Mouse (Mus musculus) heart, embryonic 13.5 days (tissue): Measurements from ENCODE around the gene Ttc30a2. TPM values are rescaled to one million over a fixed set of nuclear protein-coding genes. Genes with fewer than 3 reads are reported as not detected.
"Not testable (repeated sequence)": the region's sequence is repeated elsewhere in the genome, so short reads cannot be mapped to it uniquely, and the experiment has no call there.

ENCODE experiments used
- ATAC-seq: fragments of 200-750 bp; cut with Nextera tagmentation; 2 replicates; pipeline ENCODE4 v1.8.0; 2017; ENCODE audit warnings: moderate TSS enrichment; ENCODE audit not compliant: insufficient number of reproducible peaks, low FRiP score, low TSS enrichment; ENCODE audit errors: extremely low read depth
- H3K27ac ChIP-seq: fragments of 300-500 bp; sonication (generic); replicated peaks from 2 replicates; pipeline ENCODE4 v1.5.1; 2015; ENCODE audit warnings: moderate library complexity, mild to moderate bottlenecking, inconsistent platforms
- H3K27me3 ChIP-seq: fragments of 300-500 bp; sonication (generic); replicated peaks from 2 replicates; pipeline ENCODE4 v1.6.1; 2015; ENCODE audit warnings: mild to moderate bottlenecking, inconsistent platforms
- H3K36me3 ChIP-seq: fragments of 300-500 bp; sonication (generic); 2 replicates; pipeline ENCODE4 v1.6.1; 2015; ENCODE audit warnings: mild to moderate bottlenecking, inconsistent platforms
- H3K4me1 ChIP-seq: fragments of 300-500 bp; sonication (generic); 2 replicates; pipeline ENCODE4 v1.6.1; 2015; ENCODE audit warnings: inconsistent platforms
- H3K4me2 ChIP-seq: fragments of 300-500 bp; sonication (generic); 2 replicates; pipeline ENCODE4 v1.6.1; 2015; ENCODE audit warnings: inconsistent platforms, mild to moderate bottlenecking, moderate library complexity
- H3K4me3 ChIP-seq: fragments of 300-500 bp; sonication (generic); 2 replicates; pipeline ENCODE4 v1.5.1; 2015; ENCODE audit warnings: moderate library complexity, mild to moderate bottlenecking, inconsistent platforms
- H3K9ac ChIP-seq: fragments of 300-500 bp; sonication (generic); 2 replicates; pipeline ENCODE4 v1.6.1; 2015; ENCODE audit warnings: inconsistent platforms, mild to moderate bottlenecking, moderate library complexity
- H3K9me3 ChIP-seq: fragments of 300-500 bp; sonication (generic); 2 replicates; pipeline ENCODE4 v1.6.1; 2016; ENCODE audit warnings: inconsistent platforms
- WGBS: fragments of 180-500 bp; shearing (Covaris S2); methylation state at CpG from one replicate; pipeline ENCODE4 v1.1.7; 2015; ENCODE audit warnings: mixed read lengths; 5-methylcytosine and 5-hydroxymethylcytosine counted together
- polyA plus RNA-seq: library from polyadenylated mRNA; unstranded; fragments of >200 nt; fragmentation: Nextera tagmentation; extraction: Ambion mirVana; gene quantifications from 2 replicates; pipeline ENCODE4 v1.2.1, GENCODE M21; 2015

Gene Ttc30a2
- polyA plus RNA-seq, 1 experiment from 2014 or later = 1.2 TPM

GRCm38 (mm10) chr2:75991581-75992205 lies 13.7 kb upstream of the Ttc30a2 start:
- H3K36me3 ChIP-seq = no peaks in the 10 kb centered on the region
- ATAC-seq = no peak
- no peaks in the 10 kb centered on the region for H3K9me3 ChIP-seq
- H3K4me3 ChIP-seq = no peak overlapping the region
- 17% methylated on average over 6 of the region's 6 CpGs for WGBS
- H3K27ac ChIP-seq = peak overlapping the region; percentile 1
- no peaks in the 10 kb centered on the region for H3K27me3 ChIP-seq
- no peak overlapping the region; the same call in 1 of the 2 replicates for H3K4me2 ChIP-seq
- H3K9ac ChIP-seq = no peak overlapping the region
- H3K4me1 ChIP-seq = peaks cover 34% of the 10 kb centered on the region

GRCm38 (mm10) chr2:75990885-75991539 lies 13.0 kb upstream of the Ttc30a2 start:
- peaks cover 34% of the 10 kb centered on the region for H3K4me1 ChIP-seq
- H3K36me3 ChIP-seq = no peaks in the 10 kb centered on the region
- no peak overlapping the region for H3K9ac ChIP-seq
- H3K27ac ChIP-seq = peak overlapping the region; percentile 1
- peak overlapping the region; percentile 11; the same call in 1 of the 2 replicates for H3K4me3 ChIP-seq
- H3K4me2 ChIP-seq = peak overlapping the region; percentile 46
- no peaks in the 10 kb centered on the region for H3K27me3 ChIP-seq
- no peak for ATAC-seq
- 40% methylated on average over 13 of the region's 13 CpGs for WGBS
- no peaks in the 10 kb centered on the region for H3K9me3 ChIP-seq

DNA sequence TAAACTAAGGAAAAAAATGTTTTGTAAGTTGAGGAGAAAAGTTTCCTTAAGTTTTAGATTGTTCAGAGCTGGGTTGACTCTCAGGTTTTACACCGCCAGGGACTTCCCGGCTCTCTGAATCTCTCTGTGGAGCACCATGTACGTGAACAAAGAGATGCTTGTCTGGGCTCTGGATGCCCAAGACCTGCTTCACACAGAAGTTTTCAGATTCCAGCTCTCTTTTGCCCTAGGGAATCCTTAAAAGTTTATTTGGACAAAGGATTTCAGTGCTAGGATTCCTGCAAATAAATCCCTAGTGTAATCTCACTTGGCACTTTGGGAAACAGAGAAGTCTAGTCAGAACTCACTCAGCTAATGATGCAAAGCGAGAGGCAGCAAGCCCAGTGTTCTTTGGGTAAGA lies 11.7 kb upstream of the Ttc30a2 start:
- WGBS = 56% methylated on average over 4 of the region's 4 CpGs
- Histone ChIP-seq H3K4me2 (no peak overlapping the region), H3K27me3 (no peaks in the 10 kb centered on the region), H3K36me3 (no peaks in the 10 kb centered on the region), H3K4me3 (no peak overlapping the region), H3K27ac (no peak overlapping the region), H3K4me1 (peaks cover 34% of the 10 kb centered on the region), H3K9ac (no peak overlapping the region), H3K9me3 (no peaks in the 10 kb centered on the region)
- ATAC-seq = no peak

DNA sequence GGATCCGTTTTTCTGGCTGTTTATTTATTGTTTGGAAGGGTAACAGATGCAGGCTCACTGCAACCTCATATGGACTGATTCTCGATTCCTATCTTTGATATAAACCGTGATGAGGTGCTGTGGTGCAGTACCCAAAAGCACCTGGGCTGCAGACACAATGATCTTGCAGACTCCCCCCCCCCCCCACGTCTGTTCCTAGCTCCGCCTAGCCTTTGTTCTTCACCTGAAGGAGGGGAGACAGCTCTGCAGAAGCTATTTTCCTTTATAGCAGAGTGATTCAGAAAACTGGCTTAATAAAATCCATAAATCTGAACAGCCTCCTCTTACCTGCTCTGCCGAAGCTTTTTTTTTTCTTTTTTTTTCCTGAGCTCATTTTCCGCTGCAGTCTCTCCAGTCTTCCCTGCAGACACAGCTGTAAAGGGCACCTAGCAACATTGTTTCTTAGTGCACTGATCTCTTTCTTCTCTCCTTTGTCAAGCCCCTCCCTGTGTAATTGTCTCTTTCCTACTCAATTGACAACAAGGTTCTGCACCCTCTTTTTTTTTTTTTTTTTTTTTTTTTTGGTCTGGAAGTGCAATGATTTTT lies 10.9 kb upstream of the Ttc30a2 start:
- H3K4me2 ChIP-seq = no peak overlapping the region
- peaks cover 34% of the 10 kb centered on the region for H3K4me1 ChIP-seq
- no peaks in the 10 kb centered on the region for H3K27me3 ChIP-seq
- H3K4me3 ChIP-seq = no peak overlapping the region
- H3K9me3 ChIP-seq = no peaks in the 10 kb centered on the region
- H3K9ac ChIP-seq = no peak overlapping the region
- H3K27ac ChIP-seq = no peak overlapping the region
- no peaks in the 10 kb centered on the region for H3K36me3 ChIP-seq
- no peak for ATAC-seq
- WGBS = 45% methylated on average over 7 of the region's 7 CpGs

GRCm38 (mm10) chr2:75988378-75988777 lies 10.4 kb upstream of the Ttc30a2 start:
- WGBS = 59% methylated on average over 4 of the region's 4 CpGs
- Histone ChIP-seq H3K27ac (no peak overlapping the region), H3K4me3 (no peak overlapping the region), H3K4me1 (peaks cover 34% of the 10 kb centered on the region), H3K4me2 (no peak overlapping the region), H3K9me3 (no peaks in the 10 kb centered on the region), H3K36me3 (no peaks in the 10 kb centered on the region), H3K9ac (no peak overlapping the region), H3K27me3 (no peaks in the 10 kb centered on the region)
- ATAC-seq = no peak

DNA sequence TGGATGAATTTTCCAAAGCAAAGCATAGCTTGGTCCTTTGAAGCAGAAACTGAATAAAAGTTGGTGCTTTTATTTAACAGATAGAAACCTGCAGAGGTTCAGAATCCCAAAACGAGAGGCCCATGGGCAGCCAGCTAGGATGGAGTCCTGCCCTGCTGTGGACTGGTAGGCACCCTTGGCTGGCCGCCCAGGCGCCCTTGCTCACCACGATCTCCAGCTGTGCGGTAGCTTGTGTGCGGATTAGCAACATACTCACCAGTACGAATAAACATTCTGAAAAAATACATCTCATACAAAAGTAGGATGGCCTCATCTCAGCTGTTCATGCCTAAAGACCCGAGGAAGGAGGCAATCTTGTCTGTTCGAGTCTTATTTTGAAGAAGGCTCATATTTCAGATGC lies 9.8 kb upstream of the Ttc30a2 start:
- 62% methylated on average over 9 of the region's 9 CpGs for WGBS
- no peaks in the 10 kb centered on the region for H3K36me3 ChIP-seq
- H3K27me3 ChIP-seq = no peaks in the 10 kb centered on the region
- H3K9ac ChIP-seq = no peak overlapping the region
- no peak for ATAC-seq
- no peak overlapping the region for H3K4me3 ChIP-seq
- peaks cover 34% of the 10 kb centered on the region for H3K4me1 ChIP-seq
- H3K27ac ChIP-seq = no peak overlapping the region
- no peak overlapping the region for H3K4me2 ChIP-seq
- H3K9me3 ChIP-seq = no peaks in the 10 kb centered on the region

DNA sequence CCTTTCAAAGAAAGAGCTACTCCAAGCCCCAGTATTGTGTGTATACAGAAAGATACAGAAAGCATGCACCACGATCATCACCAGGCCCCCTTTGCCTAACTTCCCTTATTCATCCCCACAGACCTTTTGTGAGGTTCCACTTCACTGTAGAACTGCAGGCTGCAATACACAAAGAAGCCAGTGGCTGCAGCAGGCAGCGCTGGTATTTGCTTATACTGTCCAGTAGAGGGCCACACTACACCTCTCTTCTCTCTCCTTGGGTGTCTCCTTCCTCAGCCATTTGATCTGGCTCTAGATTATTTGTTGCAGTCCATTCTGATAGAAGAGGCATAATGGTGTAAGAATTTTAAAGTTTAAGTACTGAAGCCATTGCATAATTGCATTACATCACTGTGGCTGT lies 7.2 kb upstream of the Ttc30a2 start:
- Histone ChIP-seq H3K4me2 (no peak overlapping the region), H3K27ac (no peak overlapping the region), H3K9me3 (no peaks in the 10 kb centered on the region), H3K4me3 (no peak overlapping the region), H3K4me1 (peaks cover 19% of the 10 kb centered on the region), H3K9ac (no peak overlapping the region), H3K36me3 (no peaks in the 10 kb centered on the region), H3K27me3 (no peaks in the 10 kb centered on the region)
- 6% methylated on average over 2 of the region's 2 CpGs for WGBS
- ATAC-seq = no peak

DNA sequence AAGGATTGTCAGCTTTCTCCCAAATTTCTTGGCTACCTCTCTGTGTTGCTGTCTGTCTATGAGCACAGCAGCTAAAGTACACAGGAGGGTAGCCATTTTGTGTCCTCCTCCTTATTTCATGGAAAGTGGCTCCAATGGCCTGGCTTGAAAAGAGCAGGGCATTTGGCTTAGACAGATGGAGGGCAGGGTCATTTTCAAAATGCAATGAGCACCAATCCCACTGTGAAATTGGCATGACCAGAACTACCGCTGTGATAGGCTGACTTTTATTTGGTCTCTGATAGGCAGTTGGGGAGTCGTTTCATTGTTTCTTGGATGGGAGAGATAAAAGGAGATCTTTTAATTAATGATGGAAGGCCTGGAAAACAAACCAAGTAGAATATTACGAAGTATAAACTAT lies 5.9 kb upstream of the Ttc30a2 start:
- WGBS = 76% methylated on average over 3 of the region's 3 CpGs
- no peak for ATAC-seq

DNA sequence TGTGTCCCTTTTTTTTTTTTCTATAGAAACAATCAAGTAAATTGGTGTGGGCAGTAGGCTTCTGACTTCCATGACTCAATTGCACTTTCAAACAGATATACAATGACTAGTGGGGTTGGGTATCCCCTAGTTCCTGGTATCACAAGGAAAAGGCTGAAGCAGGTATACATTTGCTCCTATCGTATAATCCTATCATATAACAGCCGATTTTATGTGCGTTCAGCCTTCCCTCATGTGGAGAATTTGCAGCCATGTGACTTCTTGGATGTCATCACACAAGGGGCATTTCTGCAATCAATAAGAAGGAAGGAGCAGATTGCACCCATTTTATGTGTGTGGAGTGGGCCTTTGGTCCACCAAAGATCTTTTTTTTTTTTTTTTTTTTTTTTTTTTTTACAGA lies 5.1 kb upstream of the Ttc30a2 start:
- H3K4me3 ChIP-seq = no peak overlapping the region
- 95% methylated on average over 3 of the region's 3 CpGs for WGBS
- H3K27me3 ChIP-seq = no peaks in the 10 kb centered on the region
- no peak overlapping the region for H3K9ac ChIP-seq
- peaks cover 11% of the 10 kb centered on the region for H3K4me1 ChIP-seq
- no peak overlapping the region for H3K4me2 ChIP-seq
- no peaks in the 10 kb centered on the region for H3K36me3 ChIP-seq
- no peaks in the 10 kb centered on the region for H3K9me3 ChIP-seq
- no peak for ATAC-seq
- no peak overlapping the region for H3K27ac ChIP-seq

More for the DNA sequence above, 5.9 kb upstream of the Ttc30a2 start:
- Histone ChIP-seq H3K9me3 (no peaks in the 10 kb centered on the region), H3K36me3 (no peaks in the 10 kb centered on the region), H3K27me3 (no peaks in the 10 kb centered on the region), H3K4me3 (no peak overlapping the region), H3K9ac (no peak overlapping the region), H3K4me2 (no peak overlapping the region), H3K4me1 (peaks cover 17% of the 10 kb centered on the region), H3K27ac (no peak overlapping the region)

GRCm38 (mm10) chr2:75982626-75983025 lies 4.7 kb upstream of the Ttc30a2 start:
- Histone ChIP-seq H3K9me3 (no peaks in the 10 kb centered on the region), H3K9ac (no peak overlapping the region), H3K4me3 (no peak overlapping the region), H3K27ac (no peak overlapping the region), H3K27me3 (no peaks in the 10 kb centered on the region), H3K36me3 (no peaks in the 10 kb centered on the region), H3K4me2 (no peak overlapping the region), H3K4me1 (peaks cover 6% of the 10 kb centered on the region)
- ATAC-seq = no peak
- WGBS = 90% methylated on average over 4 of the region's 4 CpGs

DNA sequence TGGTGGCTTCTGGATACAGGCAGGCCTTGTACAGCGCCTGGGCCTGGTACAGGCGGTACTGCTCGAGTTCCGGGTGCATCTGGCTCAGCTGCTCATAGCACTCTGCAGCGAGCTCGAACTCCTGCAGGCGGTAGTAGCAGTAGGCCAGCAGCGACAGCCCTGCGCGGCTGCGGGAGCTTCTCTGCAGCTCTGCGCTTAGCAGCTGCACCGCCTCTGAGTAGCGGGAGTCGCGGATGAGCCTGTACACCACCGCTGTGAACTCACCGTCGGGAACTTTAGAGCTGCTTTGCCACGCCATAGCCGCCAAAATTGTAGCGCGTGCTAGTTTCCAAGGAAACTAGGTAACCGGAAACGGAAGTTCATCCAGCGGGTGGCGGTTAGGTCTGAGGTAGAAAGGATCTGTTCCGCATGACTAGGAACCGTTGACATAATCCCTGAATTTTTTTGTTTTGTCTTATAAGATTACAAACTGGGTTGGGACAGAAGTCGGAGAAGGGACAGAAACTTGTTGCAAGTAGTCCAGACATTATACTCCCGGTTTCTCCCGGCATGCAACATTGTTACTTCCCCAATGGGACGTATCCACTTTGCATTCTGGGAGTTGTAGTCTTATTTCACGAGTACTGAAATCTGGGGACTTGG lies 3.6 kb upstream of the Ttc30a2 start, which contains the start of gene Ttc30a1:
Ttc30a1 (minus strand) TSS at position 528 of the 642 bp plus-strand sequence.
- peak within 1 kb of the TSS; percentile 76 for H3K4me2 ChIP-seq
- not testable (repeated sequence) for H3K36me3 ChIP-seq, H3K27me3 ChIP-seq, H3K9me3 ChIP-seq, H3K4me1 ChIP-seq
- peak within 1 kb of the TSS; percentile 63 for H3K4me3 ChIP-seq
- 0 out of 2 replicates have a peak within 1 kb of the TSS, but pooled peaks have one; percentile 48 for H3K27ac ChIP-seq
- H3K9ac ChIP-seq = peak within 1 kb of the TSS; percentile 75
- 2% methylated on average over 33 of the region's 34 CpGs for WGBS
- ATAC-seq = 0 out of 2 replicates have a peak, but pooled peaks have one; percentile 38
